Mouse (Mus musculus): ENCODE results near the gene Fam49a.
"Not testable (repeated sequence)": the region's sequence is repeated elsewhere in the genome, so short reads cannot be mapped to it uniquely, and the experiment has no call there.

Fam49a gene

GRCm38 (mm10) chr12:12261987-12262971 is at the start of gene Fam49a:
Gene Fam49a, plus strand, starts transcription at chr12:12262139.
- DNase-seq (ENCODE audit: low read depth in 2 of 2, low spot score in 2 of 2) = peak; percentile 44 to 50

- no peak for DNase-seq (ENCODE audit: low read depth in 2 of 2, low spot score in 2 of 2)
These were observed 48.4 kb upstream of the Fam49a start for GRCm38 (mm10) chr12:12213536-12213935.

- no peak for DNase-seq (ENCODE audit: low read depth in 2 of 2, low spot score in 2 of 2)
These were observed 43.0 kb upstream of the Fam49a start for GRCm38 (mm10) chr12:12218947-12219346.

- no peak for DNase-seq (ENCODE audit: low read depth in 2 of 2, low spot score in 2 of 2)
These were observed 41.0 kb upstream of the Fam49a start for GRCm38 (mm10) chr12:12220755-12221496.

GRCm38 (mm10) chr12:12222585-12223290 is 39.2 kb upstream of the Fam49a start:
- no peak for DNase-seq (ENCODE audit: low read depth in 2 of 2, low spot score in 2 of 2)

GRCm38 (mm10) chr12:12223336-12223735 is 38.6 kb upstream of the Fam49a start:
- no peak for DNase-seq (ENCODE audit: low read depth in 2 of 2, low spot score in 2 of 2)

GRCm38 (mm10) chr12:12225706-12226105 is 36.2 kb upstream of the Fam49a start:
- DNase-seq (ENCODE audit: low read depth in 2 of 2, low spot score in 2 of 2) = no peak

- no peak for DNase-seq (ENCODE audit: low read depth in 2 of 2, low spot score in 2 of 2)
These were observed 34.3 kb upstream of the Fam49a start for GRCm38 (mm10) chr12:12227594-12227993.

GRCm38 (mm10) chr12:12230031-12230557 is 31.8 kb upstream of the Fam49a start:
- DNase-seq (ENCODE audit: low read depth in 2 of 2, low spot score in 2 of 2) = no peak

- no peak for DNase-seq (ENCODE audit: low read depth in 2 of 2, low spot score in 2 of 2)
These were observed 29.8 kb upstream of the Fam49a start for GRCm38 (mm10) chr12:12232097-12232496.

GRCm38 (mm10) chr12:12236978-12237377 is 25.0 kb upstream of the Fam49a start:
- DNase-seq (ENCODE audit: low read depth in 2 of 2, low spot score in 2 of 2) = no peak

GRCm38 (mm10) chr12:12239502-12239901 is 22.4 kb upstream of the Fam49a start:
- DNase-seq (ENCODE audit: low read depth in 2 of 2, low spot score in 2 of 2) = no peak

- DNase-seq (ENCODE audit: low read depth in 2 of 2, low spot score in 2 of 2) = no peak
These were observed 18.8 kb upstream of the Fam49a start for GRCm38 (mm10) chr12:12243148-12243547.

GRCm38 (mm10) chr12:12247023-12247422 is 14.9 kb upstream of the Fam49a start:
- not testable (repeated sequence) for DNase-seq (ENCODE audit: low read depth in 2 of 2, low spot score in 2 of 2)

- DNase-seq (ENCODE audit: low read depth in 2 of 2, low spot score in 2 of 2) = no peak
These were observed 12.4 kb upstream of the Fam49a start for GRCm38 (mm10) chr12:12249521-12249920.

- DNase-seq (ENCODE audit: low read depth in 2 of 2, low spot score in 2 of 2) = no peak
These were observed 8.4 kb upstream of the Fam49a start for GRCm38 (mm10) chr12:12253526-12253925.

- DNase-seq (ENCODE audit: low read depth in 2 of 2, low spot score in 2 of 2) = no peak
These were observed 7.8 kb upstream of the Fam49a start for GRCm38 (mm10) chr12:12254139-12254538.

GRCm38 (mm10) chr12:12260979-12261960 is 669 bp upstream of the Fam49a start:
- no peak for DNase-seq (ENCODE audit: low read depth in 2 of 2, low spot score in 2 of 2)

GRCm38 (mm10) chr12:12263371-12263791 is 1.4 kb downstream of the Fam49a start:
- DNase-seq (ENCODE audit: low read depth in 2 of 2, low spot score in 2 of 2) = peak in 1 of 2 experiments; percentile 7

GRCm38 (mm10) chr12:12264151-12264550 is 2.2 kb downstream of the Fam49a start:
- peak; percentile 18 to 39 for DNase-seq (ENCODE audit: low read depth in 2 of 2, low spot score in 2 of 2)

Measured in CD8-positive naive resting alpha-beta T cell, adult 2 months (primary cell).